Mouse (Mus musculus) kidney, adult 2 months (tissue): Measurements from ENCODE around the gene Olfr978. TPM values are rescaled to one million over a fixed set of nuclear protein-coding genes. Genes with fewer than 3 reads are reported as not detected.
"Not testable (repeated sequence)": the region's sequence is repeated elsewhere in the genome, so short reads cannot be mapped to it uniquely, and the experiment has no call there.

Source experiments
- DNase-seq: peaks from one replicate; pipeline ENCODE4 v3.0.0; 2021
- H3K27ac ChIP-seq: fragments of 200-500 bp; 2 replicates; pipeline ENCODE4 v1.5.1; 2012; ENCODE audit warnings: low read depth, low read length, control low read depth, inconsistent platforms; ENCODE audit not compliant: insufficient read depth
- H3K27me3 ChIP-seq: fragments of 200-500 bp; replicated peaks from 2 replicates; pipeline ENCODE4 v1.6.1; 2012; ENCODE audit warnings: mild to moderate bottlenecking, moderate library complexity, low read length, inconsistent platforms; ENCODE audit not compliant: control insufficient read depth, insufficient read depth
- H3K36me3 ChIP-seq: fragments of 200-500 bp; 2 replicates; pipeline ENCODE4 v1.6.1; 2012; ENCODE audit warnings: mild to moderate bottlenecking, moderate library complexity, low read length, inconsistent platforms; ENCODE audit not compliant: control insufficient read depth, insufficient read depth
- H3K4me1 ChIP-seq: fragments of 200-500 bp; 2 replicates; pipeline ENCODE4 v1.6.1; 2011; ENCODE audit warnings: low read length; ENCODE audit not compliant: control insufficient read depth, insufficient read depth
- H3K4me3 ChIP-seq: fragments of 200-500 bp; 2 replicates; pipeline ENCODE4 v1.5.1; 2011; ENCODE audit warnings: mild to moderate bottlenecking, low read depth, low read length, control low read depth; ENCODE audit not compliant: insufficient read depth
- CTCF ChIP-seq: fragments of 200-500 bp; conservative IDR thresholded peaks from 2 replicates; pipeline ENCODE4 v1.5.1; 2011; ENCODE audit warnings: low read depth, mild to moderate bottlenecking, control low read depth, low read length, moderate library complexity, mixed read lengths; ENCODE audit not compliant: insufficient read depth, insufficient read length
- POLR2A ChIP-seq: fragments of 200-500 bp; IDR thresholded peaks from one replicate; pipeline ENCODE4 v1.6.1; 2011; ENCODE audit warnings: low read depth, low read length, control low read depth
- WGBS: fragments of 180-500 bp; shearing (Covaris S2); methylation state at CpG from one replicate; pipeline ENCODE4 v1.1.7; 2018; 5-methylcytosine and 5-hydroxymethylcytosine counted together
- polyA plus RNA-seq: library from polyadenylated mRNA; depleted of rRNA; stranded (reverse); fragments of >200 nt; gene quantifications from 2 replicates; pipeline ENCODE4 v1.2.3, GENCODE M21; 2012; rRNA removed

Olfr978 gene
- polyA plus RNA-seq: not detected in 2 replicates

DNA sequence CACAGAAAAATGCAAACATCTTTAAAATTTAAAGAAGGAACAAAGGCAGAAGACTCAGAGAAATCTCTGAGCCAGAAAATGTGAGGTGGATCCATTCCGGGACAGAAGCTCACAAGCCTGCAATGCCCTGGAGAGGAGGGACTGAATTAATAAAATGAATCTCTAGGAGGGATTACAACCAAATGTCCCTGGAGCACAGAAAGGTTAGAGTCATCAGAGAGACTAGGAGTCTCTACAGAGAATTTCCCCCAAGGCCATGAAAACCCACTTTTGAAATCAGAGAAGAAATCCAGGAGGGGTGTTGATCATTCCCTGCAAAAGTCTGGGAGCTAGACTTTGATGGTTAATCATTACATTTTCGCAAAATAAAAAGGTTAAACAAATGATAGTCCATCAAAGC is at the start of gene Olfr978:
Olfr978 (plus strand) TSS at position 301 of the 400 bp plus-strand sequence.
- TF ChIP-seq CTCF: no peak
- TF ChIP-seq POLR2A: no peak
- H3K4me3 ChIP-seq: no peak within 1 kb of the TSS
- no peak within 1 kb of the TSS for H3K27ac ChIP-seq
- H3K36me3 ChIP-seq: no peaks in the 10 kb centered on the region
- no peak for DNase-seq
- H3K4me1 ChIP-seq: no peaks in the 10 kb centered on the region
- WGBS: 83% methylated on average over 2 of the region's 2 CpGs
- no peaks in the 10 kb centered on the region for H3K27me3 ChIP-seq

DNA sequence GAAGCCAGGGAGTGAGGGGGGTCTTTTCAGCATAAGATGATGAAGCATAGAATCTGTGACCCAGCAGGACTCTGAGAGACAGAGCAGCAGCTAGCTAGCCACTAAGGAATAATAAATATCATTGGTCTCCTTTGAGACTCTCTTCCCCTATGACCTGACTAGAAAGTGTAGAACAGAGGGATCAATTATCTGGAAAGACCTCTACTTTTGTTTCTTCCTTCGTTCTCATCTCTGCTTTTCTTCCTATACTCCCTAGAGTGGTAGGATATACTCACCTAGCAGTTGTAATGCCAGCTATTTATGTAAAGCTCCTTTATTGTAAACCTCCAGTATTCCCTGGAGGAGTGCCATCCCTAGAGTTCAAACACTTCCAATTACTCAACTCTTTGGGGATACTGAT is 40.0 kb upstream of the Olfr978 start, which contains the start of gene Olfr975:
Olfr975 (minus strand) TSS at position 101 of the 400 bp plus-strand sequence.
- no peaks in the 10 kb centered on the region for H3K27me3 ChIP-seq
- no peak for DNase-seq
- H3K4me3 ChIP-seq: no peak within 1 kb of the TSS
- H3K36me3 ChIP-seq: no peaks in the 10 kb centered on the region
- TF ChIP-seq CTCF (no peak), POLR2A (no peak)
- no peak within 1 kb of the TSS for H3K27ac ChIP-seq
- H3K4me1 ChIP-seq: no peaks in the 10 kb centered on the region
- WGBS: 58% methylated on average over 1 of the region's 1 CpGs

DNA sequence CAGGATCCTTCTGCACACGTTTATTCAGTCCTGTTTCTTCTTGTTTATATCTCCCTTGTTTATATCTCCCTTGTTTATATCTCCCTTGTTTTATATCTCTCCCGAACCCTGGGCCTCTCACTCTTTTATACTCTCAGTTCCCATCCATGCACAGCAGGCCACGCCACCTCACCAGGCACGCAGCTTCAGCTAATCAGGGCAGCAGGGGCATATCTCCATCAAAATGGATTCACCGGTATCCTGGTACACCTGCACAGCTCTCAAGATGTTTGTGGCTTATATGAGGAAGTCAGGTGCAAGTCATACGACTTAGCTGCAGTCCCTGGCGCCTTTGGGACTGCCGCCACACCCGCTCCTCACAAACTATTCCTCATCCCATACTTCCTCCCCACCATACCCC is 30.9 kb upstream of the Olfr978 start, which contains the start of gene Olfr976:
Olfr976 (minus strand) TSS at position 101 of the 400 bp plus-strand sequence.
- 81% methylated on average over 8 of the region's 9 CpGs for WGBS
- H3K4me1 ChIP-seq: not testable (repeated sequence)

DNA sequence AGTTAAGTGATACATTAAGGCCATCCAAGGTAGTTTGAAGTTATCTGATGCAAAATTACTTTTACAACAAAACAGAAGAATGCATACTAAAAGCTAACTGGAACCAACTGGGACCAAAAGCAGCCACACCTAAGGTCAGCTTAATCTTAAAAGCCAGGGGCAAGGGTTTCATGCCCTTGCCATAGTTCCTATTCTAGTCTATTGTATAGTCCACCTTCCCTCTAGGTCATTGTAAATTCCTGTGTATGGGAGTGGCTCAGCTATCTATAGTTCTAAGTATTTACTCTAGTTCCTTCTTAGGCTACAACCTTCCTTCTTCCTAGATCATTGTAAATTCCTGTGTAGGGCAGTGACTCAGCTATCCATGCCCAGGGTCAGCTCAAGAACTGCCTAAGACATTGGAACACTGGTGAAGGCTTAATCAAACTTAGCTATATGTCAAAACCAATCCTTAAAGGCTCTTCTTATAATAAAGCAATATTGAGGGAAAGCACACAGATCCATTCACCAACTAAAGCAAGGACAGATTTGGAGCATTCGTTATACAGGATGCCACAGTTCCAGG is 15.2 kb upstream of the Olfr978 start:
- H3K4me1 ChIP-seq, H3K27me3 ChIP-seq, H3K36me3 ChIP-seq, DNase-seq, H3K27ac ChIP-seq, H3K4me3 ChIP-seq: not testable (repeated sequence)
- 81% methylated on average over 1 of the region's 1 CpGs for WGBS

More for the DNA sequence above, 30.9 kb upstream of the Olfr978 start, which contains the start of gene Olfr976:
- DNase-seq, H3K36me3 ChIP-seq, H3K27me3 ChIP-seq, H3K27ac ChIP-seq, H3K4me3 ChIP-seq: not testable (repeated sequence)

DNA sequence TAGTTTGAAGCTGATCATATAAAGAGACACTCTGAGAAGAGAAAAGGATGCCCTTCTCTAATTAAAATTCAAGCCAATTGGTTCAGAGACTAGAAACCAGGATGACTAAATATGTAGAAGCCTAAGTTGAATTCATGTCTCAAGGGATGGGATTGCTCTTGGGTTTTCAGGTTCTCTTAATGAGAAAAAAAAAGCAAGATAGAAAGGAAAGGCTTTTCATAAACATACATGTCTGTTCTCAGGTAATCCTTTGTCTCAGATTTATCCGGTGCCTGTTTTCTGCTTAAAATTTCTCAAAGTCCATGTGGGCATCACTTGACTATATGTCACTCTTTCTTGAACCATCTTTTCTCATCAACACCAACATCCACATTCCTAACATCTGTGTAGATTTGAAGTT is 11.5 kb downstream of the Olfr978 start, which contains the start of gene Olfr979:
Olfr979 (minus strand) TSS at position 101 of the 400 bp plus-strand sequence.
- WGBS: 95% methylated on average over 1 of the region's 1 CpGs
- Histone ChIP-seq H3K4me1 (no peaks in the 10 kb centered on the region), H3K27ac (no peak within 1 kb of the TSS), H3K4me3 (no peak within 1 kb of the TSS), H3K27me3 (no peaks in the 10 kb centered on the region), H3K36me3 (no peaks in the 10 kb centered on the region)
- no peak for DNase-seq
- no peak for TF ChIP-seq CTCF
- TF ChIP-seq POLR2A: no peak

DNA sequence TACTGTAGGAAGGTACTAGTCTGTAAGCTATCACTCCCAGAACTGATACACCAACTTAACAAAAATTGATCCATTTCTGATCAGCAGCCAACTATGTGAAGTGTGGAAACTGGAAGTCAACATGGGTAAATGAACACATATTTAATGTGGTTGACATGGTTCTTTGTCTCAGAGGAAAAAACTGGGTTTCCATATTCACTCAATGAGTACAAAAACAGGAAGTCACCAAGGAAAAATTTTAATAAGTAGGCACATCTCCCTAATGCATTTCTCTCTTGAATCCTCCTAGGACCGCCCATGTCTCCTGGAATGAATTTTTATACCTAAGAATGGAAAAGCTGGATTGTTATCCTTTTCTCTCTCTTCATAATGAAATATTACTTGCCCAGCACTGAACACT is 17.6 kb downstream of the Olfr978 start, which contains the start of gene Olfr980:
Olfr980 (minus strand) TSS at position 101 of the 400 bp plus-strand sequence.
- WGBS: 81% methylated on average over 1 of the region's 1 CpGs
- TF ChIP-seq POLR2A: no peak
- Histone ChIP-seq H3K4me1 (no peaks in the 10 kb centered on the region), H3K4me3 (no peak within 1 kb of the TSS), H3K27me3 (no peaks in the 10 kb centered on the region), H3K27ac (no peak within 1 kb of the TSS), H3K36me3 (no peaks in the 10 kb centered on the region)
- DNase-seq: no peak

DNA sequence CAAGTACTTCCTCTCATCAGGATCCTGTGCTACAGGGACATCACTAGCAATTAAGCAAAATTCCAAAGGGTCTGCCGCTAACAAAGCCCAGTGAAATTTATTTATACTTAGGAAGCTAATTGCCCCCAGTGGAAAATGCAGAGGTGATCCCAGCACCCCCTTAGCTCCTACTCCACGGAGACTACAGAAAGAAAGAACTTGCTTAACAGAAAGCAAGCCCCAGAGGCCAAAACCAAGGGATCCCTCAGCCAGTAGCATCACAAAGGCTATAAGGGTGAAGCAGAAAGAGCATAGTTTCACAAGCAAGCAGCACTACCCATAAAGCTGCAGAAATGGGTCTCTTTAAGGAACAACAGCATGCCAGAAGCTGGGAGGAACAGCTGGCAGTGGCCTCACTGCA is 29.3 kb downstream of the Olfr978 start, which contains the start of gene Olfr981:
Olfr981 (plus strand) TSS at position 301 of the 400 bp plus-strand sequence.
- Histone ChIP-seq H3K27ac (no peak within 1 kb of the TSS), H3K4me1 (no peaks in the 10 kb centered on the region), H3K27me3 (no peaks in the 10 kb centered on the region), H3K4me3 (no peak within 1 kb of the TSS), H3K36me3 (no peaks in the 10 kb centered on the region)
- DNase-seq: no peak
- TF ChIP-seq POLR2A (no peak), CTCF (no peak)
- WGBS: 68% methylated on average over 2 of the region's 2 CpGs

Other genes with a start within 250 kb of the Olfr978 start
- gene Olfr967, start 245.9 kb upstream of the Olfr978 start, polyA plus RNA-seq: not detected in 2 replicates
- not detected in 2 replicates for gene Olfr968, start 208.9 kb upstream of the Olfr978 start, polyA plus RNA-seq
- not detected in 2 replicates for gene Olfr969, start 201.2 kb upstream of the Olfr978 start, polyA plus RNA-seq
- not detected in 2 replicates for gene Olfr970, start 183.3 kb upstream of the Olfr978 start, polyA plus RNA-seq
- not detected in 2 replicates for gene Olfr971, start 155.2 kb upstream of the Olfr978 start, polyA plus RNA-seq
- gene Olfr972, start 125.7 kb upstream of the Olfr978 start, polyA plus RNA-seq: not detected in 2 replicates
- not detected in 2 replicates for gene Olfr229, start 84.8 kb upstream of the Olfr978 start, polyA plus RNA-seq
- gene Olfr974, start 54.6 kb upstream of the Olfr978 start, polyA plus RNA-seq: not detected in 2 replicates
- not detected in 2 replicates for gene Olfr975, start 40.1 kb upstream of the Olfr978 start, polyA plus RNA-seq
- gene Olfr976, start 31.0 kb upstream of the Olfr978 start, polyA plus RNA-seq: not detected in 2 replicates
- gene Olfr979, start 11.4 kb downstream of the Olfr978 start, polyA plus RNA-seq: not detected in 2 replicates
- gene Olfr980, start 17.5 kb downstream of the Olfr978 start, polyA plus RNA-seq: not detected in 2 replicates
- gene Olfr981, start 29.4 kb downstream of the Olfr978 start, polyA plus RNA-seq: not detected in 2 replicates
- gene Olfr982, start 81.7 kb downstream of the Olfr978 start, polyA plus RNA-seq: not detected in 2 replicates
- gene Olfr983, start 101.5 kb downstream of the Olfr978 start, polyA plus RNA-seq: not detected in 2 replicates
- gene Olfr984, start 122.1 kb downstream of the Olfr978 start, polyA plus RNA-seq: not detected in 2 replicates
- gene Olfr985, start 138.1 kb downstream of the Olfr978 start, polyA plus RNA-seq: not detected in 2 replicates
- not detected in 2 replicates for gene Tmem225, start 156.0 kb downstream of the Olfr978 start, polyA plus RNA-seq
- not detected in 2 replicates for gene Olfr986, start 188.8 kb downstream of the Olfr978 start, polyA plus RNA-seq
- 0.94 and 1.1 TPM in 2 replicates for gene Zfp202, start 200.2 kb downstream of the Olfr978 start, polyA plus RNA-seq